Mouse (Mus musculus) adipose tissue, adult 10 weeks (tissue): ENCODE measurements around the gene Nnat. TPM values are rescaled to one million over a fixed set of nuclear protein-coding genes. Genes with fewer than 3 reads are reported as not detected.

Experiments used
- polyA plus RNA-seq: library from polyadenylated mRNA; stranded (reverse); fragments of 350-450 nt; fragmentation: Illumina TruSeq; extraction: RNeasy Lipid Tissue Mini Kit (QIAGEN cat#74804); gene quantifications from one replicate; pipeline ENCODE4 v1.2.3, GENCODE M21; 2014; ENCODE audit warnings: low read depth, low replicate concordance

The Nnat gene
- polyA plus RNA-seq: 1,213 TPM

GRCm38 (mm10) chr2:157559858-157560257 lies at the start of gene Nnat:
Nnat (plus strand) TSS chr2:157560078.

GRCm38 (mm10) chr2:157571224-157571832 lies 11.4 kb downstream of the Nnat start, which contains the start of gene Blcap:
Blcap (minus strand) TSS chr2:157571274.

Other genes starting within 250 kb of the Nnat start
- gene Ghrh, start 212.6 kb upstream of the Nnat start, polyA plus RNA-seq: not detected
- 51.1 TPM for gene Manbal, start 192.5 kb upstream of the Nnat start, polyA plus RNA-seq
- 23.5 TPM for gene Src, start 141.6 kb upstream of the Nnat start, polyA plus RNA-seq
- gene Blcap, start 11.2 kb downstream of the Nnat start, polyA plus RNA-seq: 80.5 TPM
- 16.8 TPM for gene Ctnnbl1, start 177.3 kb downstream of the Nnat start, polyA plus RNA-seq